Mouse (Mus musculus): ENCODE measurements at regions not wholly inside any gene's neighbourhood (a gene's known extent, or its start where the extent isn't known, plus 50 kb on each side); places are given as distances from the start of the nearest gene placed in this dataset.
A peak's percentile ranks its signal among the peaks of the same experiment; 100 is the strongest.

DNA sequence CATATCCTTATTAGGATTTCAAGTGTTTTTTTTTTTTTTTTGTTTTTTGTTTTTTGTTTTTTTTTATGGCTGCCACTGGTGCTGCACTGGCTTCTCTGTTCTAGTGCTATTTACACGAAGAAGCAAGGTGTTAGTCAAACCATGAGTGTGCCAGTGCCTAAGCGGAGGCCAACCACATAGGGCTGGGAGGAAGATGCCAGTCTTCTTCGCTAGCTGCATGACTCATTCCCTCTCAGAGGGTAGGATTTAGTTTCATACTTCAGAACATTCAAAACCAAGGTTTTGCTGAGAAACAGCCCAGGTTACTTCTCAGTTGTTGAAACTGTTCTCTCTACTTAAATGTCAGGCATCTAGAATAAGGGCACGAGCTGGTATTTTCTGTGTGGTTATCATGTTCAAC, 72.6 kb downstream of the Icos start:
- no peaks in the 10 kb centered on the region for H3K27me3 ChIP-seq (ENCODE audit: control insufficient read depth, insufficient read depth, low read length, poor library complexity, severe bottlenecking)
- no peak for DNase-seq (ENCODE audit: low read depth, low spot score)

DNA sequence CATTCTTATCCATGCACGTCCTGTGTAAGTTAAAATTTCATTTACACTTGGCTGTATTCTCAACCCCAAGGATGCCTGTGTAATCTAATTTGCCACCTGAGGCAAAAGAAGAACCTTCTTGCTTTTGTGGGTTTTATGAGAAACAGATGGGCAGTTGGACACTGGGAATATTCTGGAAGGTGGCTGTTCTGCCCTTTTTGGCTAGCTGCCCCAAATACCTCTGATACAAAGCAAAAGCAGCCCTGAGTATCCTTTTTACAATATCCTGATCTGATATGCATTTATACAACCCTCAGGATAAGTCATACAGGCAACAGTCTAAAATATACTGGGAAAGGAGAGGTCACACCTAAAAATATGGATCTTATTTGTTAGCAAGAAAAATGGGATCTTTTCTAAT, 75.9 kb downstream of the Icos start:
- Histone ChIP-seq H3K36me3 (ENCODE audit: control insufficient read depth, insufficient read depth, low read length, poor library complexity, severe bottlenecking) (no peaks in the 10 kb centered on the region), H3K27me3 (ENCODE audit: control insufficient read depth, insufficient read depth, low read length, poor library complexity, severe bottlenecking) (no peaks in the 10 kb centered on the region; the same call in 1 of the 2 replicates)
- no peak for DNase-seq (ENCODE audit: low read depth, low spot score)

More for the DNA sequence above, 72.6 kb downstream of the Icos start:
- no peaks in the 10 kb centered on the region for H3K36me3 ChIP-seq (ENCODE audit: control insufficient read depth, insufficient read depth, low read length, poor library complexity, severe bottlenecking)

GRCm38 (mm10) chr1:61054391-61054790, 76.7 kb downstream of the Icos start:
- H3K36me3 ChIP-seq (ENCODE audit: control insufficient read depth, insufficient read depth, low read length, poor library complexity, severe bottlenecking), result no peaks in the 10 kb centered on the region
- DNase-seq (ENCODE audit: low read depth, low spot score), result no peak
- no peaks in the 10 kb centered on the region; the same call in 1 of the 2 replicates for H3K27me3 ChIP-seq (ENCODE audit: control insufficient read depth, insufficient read depth, low read length, poor library complexity, severe bottlenecking)

DNA sequence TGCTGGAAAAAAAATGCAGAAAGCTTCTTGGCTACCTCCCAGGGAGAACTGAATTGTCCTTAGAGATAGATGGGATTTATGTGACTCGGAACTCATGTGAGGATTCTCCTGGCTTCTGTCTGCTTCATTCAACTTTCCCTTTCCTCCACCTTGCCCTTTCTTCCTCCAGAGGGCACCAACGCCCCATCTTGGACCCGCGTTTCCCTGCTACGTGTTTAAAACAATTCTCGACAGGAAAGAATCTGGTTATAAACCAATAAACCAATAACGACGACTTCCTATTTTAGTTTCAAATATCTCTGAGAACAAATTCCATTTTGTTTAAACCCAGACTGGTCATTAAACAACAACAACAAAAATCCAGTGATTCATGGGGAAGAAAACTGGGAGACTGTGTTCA, 77.4 kb downstream of the Icos start:
- Histone ChIP-seq H3K36me3 (ENCODE audit: control insufficient read depth, insufficient read depth, low read length, poor library complexity, severe bottlenecking) (no peaks in the 10 kb centered on the region), H3K27me3 (ENCODE audit: control insufficient read depth, insufficient read depth, low read length, poor library complexity, severe bottlenecking) (no peaks in the 10 kb centered on the region; the same call in 1 of the 2 replicates)
- no peak for DNase-seq (ENCODE audit: low read depth, low spot score)

GRCm38 (mm10) chr1:61059910-61060536, 82.3 kb downstream of the Icos start:
- H3K27me3 ChIP-seq (ENCODE audit: control insufficient read depth, insufficient read depth, low read length, poor library complexity, severe bottlenecking), result no peaks in the 10 kb centered on the region; the same call in 1 of the 2 replicates
- H3K36me3 ChIP-seq (ENCODE audit: control insufficient read depth, insufficient read depth, low read length, poor library complexity, severe bottlenecking), result no peaks in the 10 kb centered on the region
- DNase-seq (ENCODE audit: low read depth, low spot score), result no peak

- no peaks in the 10 kb centered on the region; the same call in 1 of the 2 replicates for H3K27me3 ChIP-seq (ENCODE audit: control insufficient read depth, insufficient read depth, low read length, poor library complexity, severe bottlenecking)
- no peaks in the 10 kb centered on the region for H3K36me3 ChIP-seq (ENCODE audit: control insufficient read depth, insufficient read depth, low read length, poor library complexity, severe bottlenecking)
- DNase-seq (ENCODE audit: low read depth, low spot score), result no peak
Measured at GRCm38 (mm10) chr1:61061892-61062460, 84.2 kb downstream of the Icos start.

DNA sequence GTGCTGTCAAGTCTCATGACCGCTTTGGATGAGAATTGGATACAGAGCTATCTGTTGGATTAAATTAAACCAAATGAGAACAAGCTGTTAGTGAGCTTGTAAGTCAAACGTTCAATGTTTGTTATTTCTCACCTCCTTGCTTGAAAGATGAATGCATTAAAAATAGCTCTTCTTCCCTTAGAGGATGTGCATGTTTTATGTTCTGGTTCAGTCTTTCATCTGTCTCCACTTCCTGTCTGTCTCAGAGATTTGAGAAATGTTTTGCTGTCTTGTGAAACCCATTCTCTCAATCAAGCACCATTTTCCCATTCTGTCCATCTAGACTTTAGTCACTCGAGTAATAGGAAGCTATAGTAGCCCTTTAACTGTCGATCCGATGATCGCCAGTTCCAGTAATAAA, 90.4 kb downstream of the Icos start:
- DNase-seq (ENCODE audit: low read depth, low spot score), result no peak
- Histone ChIP-seq H3K36me3 (ENCODE audit: control insufficient read depth, insufficient read depth, low read length, poor library complexity, severe bottlenecking) (no peaks in the 10 kb centered on the region), H3K27me3 (ENCODE audit: control insufficient read depth, insufficient read depth, low read length, poor library complexity, severe bottlenecking) (no peaks in the 10 kb centered on the region)

DNA sequence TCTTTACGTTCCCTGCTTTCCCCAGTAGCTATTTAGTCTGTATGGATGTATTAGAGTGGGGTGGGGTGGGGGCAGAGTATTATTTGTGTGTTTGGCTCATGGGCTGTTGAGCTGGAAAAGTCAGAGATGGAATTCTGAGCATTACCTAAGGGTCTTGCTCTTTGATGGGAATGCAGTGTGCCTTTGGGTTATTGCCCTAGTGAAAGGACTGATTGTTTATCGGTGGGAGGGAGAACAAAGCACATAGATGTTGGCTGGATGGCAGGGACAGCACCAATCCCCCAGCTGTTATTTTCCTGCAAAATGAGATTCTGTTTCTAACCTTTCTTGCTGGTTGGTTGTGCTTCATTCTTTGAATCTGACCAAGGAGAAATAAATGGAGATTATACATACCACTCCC, 96.4 kb downstream of the Icos start:
- Histone ChIP-seq H3K27me3 (ENCODE audit: control insufficient read depth, insufficient read depth, low read length, poor library complexity, severe bottlenecking) (no peaks in the 10 kb centered on the region), H3K36me3 (ENCODE audit: control insufficient read depth, insufficient read depth, low read length, poor library complexity, severe bottlenecking) (no peaks in the 10 kb centered on the region)
- DNase-seq (ENCODE audit: low read depth, low spot score), result no peak

- no peaks in the 10 kb centered on the region for H3K27me3 ChIP-seq (ENCODE audit: control insufficient read depth, insufficient read depth, low read length, poor library complexity, severe bottlenecking)
Measured at GRCm38 (mm10) chr1:61075335-61075734, 97.6 kb downstream of the Icos start.

DNA sequence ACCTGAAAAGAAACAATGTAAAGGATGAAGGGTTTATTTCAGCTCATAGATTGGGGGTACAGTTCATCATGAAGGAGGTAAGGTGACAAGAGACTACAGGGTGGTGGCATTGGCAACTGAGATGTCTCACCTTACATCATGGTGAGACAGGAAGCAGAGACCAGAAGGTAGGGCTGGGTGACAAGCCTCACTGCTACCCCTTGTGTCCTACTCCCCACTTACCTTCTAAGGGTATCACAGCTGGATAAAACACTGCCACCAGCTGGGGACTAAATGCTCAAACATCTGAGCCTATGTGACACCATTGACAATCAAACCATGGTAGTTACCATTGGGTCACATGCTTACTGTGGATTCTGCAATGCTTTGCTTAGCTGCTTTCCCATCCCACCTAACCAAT, 107.0 kb downstream of the Icos start:
- no peak for DNase-seq (ENCODE audit: low read depth, low spot score)
- no peaks in the 10 kb centered on the region for H3K36me3 ChIP-seq (ENCODE audit: control insufficient read depth, insufficient read depth, low read length, poor library complexity, severe bottlenecking)
- no peaks in the 10 kb centered on the region for H3K27me3 ChIP-seq (ENCODE audit: control insufficient read depth, insufficient read depth, low read length, poor library complexity, severe bottlenecking)

More at GRCm38 (mm10) chr1:61075335-61075734, 97.6 kb downstream of the Icos start:
- DNase-seq (ENCODE audit: low read depth, low spot score), result no peak
- no peaks in the 10 kb centered on the region for H3K36me3 ChIP-seq (ENCODE audit: control insufficient read depth, insufficient read depth, low read length, poor library complexity, severe bottlenecking)

DNA sequence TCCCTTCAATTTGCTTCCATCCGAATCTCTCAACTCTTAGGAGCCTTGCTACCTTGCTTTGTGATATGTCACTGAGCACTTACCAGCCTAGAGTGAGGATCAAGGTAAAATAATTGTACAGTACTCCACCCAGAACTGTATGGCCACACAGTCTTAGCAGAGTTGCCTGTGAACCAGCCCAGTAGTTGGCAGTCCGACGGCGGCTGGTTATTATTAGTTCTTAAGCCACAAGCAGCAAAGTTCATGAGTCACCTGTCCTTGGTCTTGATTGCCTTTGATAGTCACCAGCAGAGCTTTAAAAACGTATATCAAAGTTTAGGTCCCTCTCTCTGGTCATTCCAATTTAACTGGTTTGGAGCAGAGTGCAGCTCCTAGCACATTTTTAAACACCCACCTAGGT, 109.1 kb downstream of the Icos start:
- H3K27me3 ChIP-seq (ENCODE audit: control insufficient read depth, insufficient read depth, low read length, poor library complexity, severe bottlenecking), result no peaks in the 10 kb centered on the region
- H3K36me3 ChIP-seq (ENCODE audit: control insufficient read depth, insufficient read depth, low read length, poor library complexity, severe bottlenecking), result no peaks in the 10 kb centered on the region
- DNase-seq (ENCODE audit: low read depth, low spot score), result no peak

- no peak for DNase-seq (ENCODE audit: low read depth, low spot score)
- Histone ChIP-seq H3K27me3 (ENCODE audit: control insufficient read depth, insufficient read depth, low read length, poor library complexity, severe bottlenecking) (no peaks in the 10 kb centered on the region), H3K36me3 (ENCODE audit: control insufficient read depth, insufficient read depth, low read length, poor library complexity, severe bottlenecking) (no peaks in the 10 kb centered on the region)
Measured at GRCm38 (mm10) chr1:61090801-61091200, 113.1 kb downstream of the Icos start.

- Histone ChIP-seq H3K27me3 (ENCODE audit: control insufficient read depth, insufficient read depth, low read length, poor library complexity, severe bottlenecking) (no peaks in the 10 kb centered on the region), H3K36me3 (ENCODE audit: control insufficient read depth, insufficient read depth, low read length, poor library complexity, severe bottlenecking) (no peaks in the 10 kb centered on the region)
- DNase-seq (ENCODE audit: low read depth, low spot score), result no peak
Measured at GRCm38 (mm10) chr1:61095481-61096165, 117.9 kb downstream of the Icos start.

- no peak for DNase-seq (ENCODE audit: low read depth, low spot score)
- no peaks in the 10 kb centered on the region for H3K36me3 ChIP-seq (ENCODE audit: control insufficient read depth, insufficient read depth, low read length, poor library complexity, severe bottlenecking)
- no peaks in the 10 kb centered on the region for H3K27me3 ChIP-seq (ENCODE audit: control insufficient read depth, insufficient read depth, low read length, poor library complexity, severe bottlenecking)
Measured at GRCm38 (mm10) chr1:61099341-61099740, 121.6 kb downstream of the Icos start.

- H3K27me3 ChIP-seq (ENCODE audit: control insufficient read depth, insufficient read depth, low read length, poor library complexity, severe bottlenecking), result no peaks in the 10 kb centered on the region
- DNase-seq (ENCODE audit: low read depth, low spot score), result peak; percentile 9
- no peaks in the 10 kb centered on the region for H3K36me3 ChIP-seq (ENCODE audit: control insufficient read depth, insufficient read depth, low read length, poor library complexity, severe bottlenecking)
Measured at GRCm38 (mm10) chr1:61101679-61102078, 124.0 kb downstream of the Icos start.

Data from splenic B cell, adult 2 months (primary cell).